Mouse (Mus musculus): ENCODE results near the gene Ciita. TPM values are rescaled to one million over a fixed set of nuclear protein-coding genes. Genes with fewer than 3 reads are reported as not detected.
A peak's percentile ranks its signal among the peaks of the same experiment; 100 is the strongest.

Ciita gene
- total RNA-seq, 2 experiments from 2014 or later, result 0.14 to 0.22 TPM

DNA sequence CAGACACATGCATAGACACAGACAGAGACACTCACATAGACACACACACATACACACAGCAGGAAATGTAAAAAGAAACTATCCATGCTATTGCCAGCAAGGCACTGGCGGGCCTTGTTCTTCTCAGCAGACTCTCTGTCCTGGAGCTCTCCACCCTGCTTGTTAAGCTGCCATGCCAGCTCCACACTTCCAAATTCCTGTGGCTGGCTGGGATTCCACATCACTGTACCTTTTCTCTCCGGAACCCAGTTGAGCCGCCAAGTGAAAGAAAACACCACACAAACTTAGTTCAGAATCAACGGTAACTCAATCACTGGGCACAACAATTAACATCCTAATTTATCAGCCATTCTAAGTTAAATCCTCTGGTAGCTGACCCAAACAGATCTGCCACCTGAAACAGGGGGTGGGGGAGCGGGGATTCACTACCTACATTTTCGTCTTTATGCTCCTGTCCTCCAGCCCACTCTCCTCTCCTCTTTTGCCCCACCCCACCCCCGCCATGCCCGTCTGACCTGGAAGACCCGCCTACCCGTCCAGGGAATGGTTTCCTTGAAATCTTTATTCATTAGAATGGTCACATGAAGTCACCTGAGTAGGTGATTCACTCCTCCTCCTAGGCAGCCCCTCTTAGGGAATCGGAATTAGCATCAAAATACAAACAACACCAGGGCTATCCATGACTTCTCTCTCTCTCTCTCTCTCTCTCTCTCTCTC lies 12.3 kb upstream of the Ciita start:
- intact Hi-C loops (cut with DNase I; ENCODE audit: low total_unique reads), result no loop called here
- DNase-seq, result no peak

GRCm38 (mm10) chr16:10468201-10468600 lies 11.7 kb upstream of the Ciita start:
- no peak for DNase-seq
- intact Hi-C loops (cut with DNase I; ENCODE audit: low total_unique reads), result no loop called here

GRCm38 (mm10) chr16:10471950-10472349 lies 7.9 kb upstream of the Ciita start:
- DNase-seq, result no peak
- intact Hi-C loops (cut with DNase I; ENCODE audit: low total_unique reads), result no loop called here

DNA sequence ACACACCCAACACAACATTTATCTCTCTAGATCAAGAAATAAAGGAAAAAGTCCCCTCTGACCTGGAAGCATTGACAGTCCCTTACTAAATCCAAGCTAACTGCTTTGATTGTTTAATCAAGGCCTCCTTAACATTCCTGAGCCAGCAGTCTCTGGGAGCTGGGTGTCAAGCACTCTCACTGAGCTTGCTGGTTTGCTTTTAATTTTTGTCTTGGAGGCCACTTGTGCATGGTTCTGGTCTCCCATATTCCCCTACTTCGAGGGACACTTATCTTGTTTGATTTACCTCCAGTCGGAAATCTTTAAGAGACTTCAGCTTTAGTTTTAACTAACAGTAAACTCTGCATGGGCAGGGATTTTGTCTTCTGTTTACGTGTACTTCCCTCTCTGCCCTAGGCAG lies 4.9 kb upstream of the Ciita start:
- intact Hi-C loops (cut with DNase I; ENCODE audit: low total_unique reads), result no loop called here
- DNase-seq, result no peak

DNA sequence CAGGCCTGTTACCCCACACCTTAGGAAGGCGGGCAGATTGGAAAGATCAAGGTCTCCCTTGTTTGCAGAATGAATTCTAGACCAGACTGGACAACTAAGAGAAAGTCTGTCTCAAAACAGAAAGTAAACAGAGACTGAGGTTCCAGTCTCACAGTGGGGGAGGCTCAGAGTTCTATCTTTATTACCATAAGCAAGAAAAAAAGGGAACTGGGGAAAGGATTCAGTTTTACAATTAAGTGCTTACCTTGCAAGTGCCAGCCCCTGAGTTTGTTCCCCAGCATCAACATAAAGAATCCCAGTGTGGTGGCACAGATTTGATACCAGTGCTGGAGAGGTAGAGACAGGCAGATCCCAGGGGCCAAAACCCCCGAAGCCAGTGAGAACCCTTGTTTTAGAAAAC lies 3.9 kb upstream of the Ciita start:
- DNase-seq, result no peak
- intact Hi-C loops (cut with DNase I; ENCODE audit: low total_unique reads), result no loop called here

GRCm38 (mm10) chr16:10482343-10482742 lies 2.5 kb downstream of the Ciita start:
- no peak for DNase-seq
- intact Hi-C loops (cut with DNase I; ENCODE audit: low total_unique reads), result no loop called here

DNA sequence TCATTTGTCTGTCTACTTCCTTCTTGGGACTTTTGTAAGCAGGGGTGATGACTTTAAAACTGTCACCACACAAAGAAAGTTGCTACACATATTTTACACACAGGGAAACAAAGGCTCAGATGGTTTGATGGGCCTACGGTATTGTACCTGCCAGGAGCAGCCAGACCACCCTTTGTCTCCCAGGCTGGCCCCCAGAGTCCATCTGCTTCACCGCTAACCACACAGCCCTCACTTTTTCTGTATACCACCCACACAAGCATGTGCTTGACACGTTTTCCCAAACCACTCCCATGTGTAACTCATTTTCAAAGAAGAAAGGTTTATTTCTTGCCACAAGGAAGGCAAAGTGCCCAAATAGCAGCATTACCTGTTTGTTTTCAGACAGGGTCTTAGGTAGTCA lies 7.1 kb downstream of the Ciita start:
- DNase-seq, result no peak
- intact Hi-C loops (cut with DNase I; ENCODE audit: low total_unique reads), result no loop called here

DNA sequence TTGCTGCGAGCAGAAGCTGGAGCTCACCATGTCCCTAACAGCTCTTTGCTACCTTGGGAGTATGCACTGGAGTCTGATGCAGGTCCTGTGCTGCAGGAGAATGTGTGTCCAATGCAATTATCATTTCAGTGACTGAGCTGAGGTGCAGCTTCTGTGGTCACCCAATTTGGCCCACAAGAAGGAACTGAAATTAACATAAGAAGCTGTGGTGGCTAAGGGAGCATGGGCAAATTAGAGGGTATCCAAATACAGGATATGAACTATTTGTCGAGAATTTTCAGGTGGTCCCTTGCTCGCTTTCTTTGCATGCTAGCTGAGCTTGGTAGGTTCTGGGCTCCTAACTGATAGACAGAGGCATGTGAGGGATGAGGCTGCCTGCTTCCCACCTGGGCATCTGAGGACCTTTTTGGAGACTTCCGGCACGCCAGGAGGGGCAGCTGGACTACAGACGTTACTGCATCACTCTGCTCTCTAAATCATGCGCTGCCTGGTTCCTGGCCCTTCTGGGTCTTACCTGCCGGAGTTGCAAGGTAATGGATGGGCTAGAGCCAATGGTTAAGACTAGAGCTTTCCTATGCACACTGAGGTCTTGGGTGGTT lies 8.1 kb downstream of the Ciita start:
- intact Hi-C loops (cut with DNase I; ENCODE audit: low total_unique reads), result no loop called here
- DNase-seq, result no peak

DNA sequence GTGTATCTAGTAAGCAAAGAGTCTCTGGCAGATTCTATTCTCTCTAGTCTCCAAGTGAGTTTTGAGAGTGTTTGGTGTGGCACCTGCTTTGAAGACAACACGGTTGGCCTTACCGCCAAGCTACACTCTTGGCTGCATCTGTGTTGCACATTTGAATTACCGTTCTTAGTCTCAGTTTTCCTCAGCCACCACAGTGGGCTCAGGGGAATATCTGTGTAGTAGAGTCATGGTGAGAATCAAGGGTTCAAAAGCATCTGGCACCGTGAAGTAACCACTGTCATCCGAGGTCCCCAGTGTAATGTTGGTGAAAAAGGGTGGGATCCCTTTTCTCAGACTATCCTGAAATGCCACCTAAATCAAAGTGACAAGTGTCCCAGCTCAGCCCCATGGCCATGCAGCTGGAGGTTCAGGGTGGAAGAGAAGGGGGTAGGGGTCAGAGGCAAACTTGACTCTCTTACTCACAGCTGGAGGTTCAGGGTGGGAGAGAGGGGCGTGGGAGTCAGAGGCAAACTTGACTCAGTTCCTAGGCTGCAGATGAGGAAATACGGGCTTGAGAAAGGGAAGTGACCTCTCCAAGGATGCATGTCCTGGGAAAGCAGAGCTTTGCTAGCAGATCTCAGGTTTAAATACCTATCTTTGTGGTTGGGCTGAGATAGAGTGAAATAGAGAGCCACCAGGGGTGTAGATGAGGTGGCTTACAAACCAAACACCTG lies 9.1 kb downstream of the Ciita start:
- intact Hi-C loops (cut with DNase I; ENCODE audit: low total_unique reads), result no loop called here
- DNase-seq, result no peak

DNA sequence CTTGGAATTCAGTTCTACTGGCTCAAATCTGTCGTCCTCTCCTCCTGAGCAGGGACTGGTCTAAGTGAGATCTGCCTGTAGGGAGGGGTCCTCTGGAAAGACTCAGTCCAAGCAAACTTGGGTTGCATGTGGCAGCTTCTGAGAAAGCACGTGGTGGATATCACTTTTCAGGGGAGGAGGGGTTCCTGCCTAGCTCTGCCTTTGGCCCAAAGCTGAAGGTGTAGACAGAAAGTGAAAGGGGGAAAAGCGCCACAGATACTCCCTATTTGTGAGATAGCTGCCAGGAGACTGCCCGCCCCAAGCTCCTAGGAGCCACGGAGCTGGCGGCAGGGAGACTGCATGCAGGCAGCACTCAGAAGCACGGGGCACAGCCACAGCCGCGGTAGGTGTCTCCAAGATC lies 9.6 kb downstream of the Ciita start:
- no peak for DNase-seq
- intact Hi-C loops (cut with DNase I; ENCODE audit: low total_unique reads), result no loop called here

- no peak for DNase-seq
- intact Hi-C loops (cut with DNase I; ENCODE audit: low total_unique reads), result no loop called here
These were observed 10.1 kb downstream of the Ciita start for GRCm38 (mm10) chr16:10489904-10490457.

- DNase-seq, result no peak
- intact Hi-C loops (cut with DNase I; ENCODE audit: low total_unique reads), result no loop called here
These were observed 10.8 kb downstream of the Ciita start for GRCm38 (mm10) chr16:10490503-10491150.

DNA sequence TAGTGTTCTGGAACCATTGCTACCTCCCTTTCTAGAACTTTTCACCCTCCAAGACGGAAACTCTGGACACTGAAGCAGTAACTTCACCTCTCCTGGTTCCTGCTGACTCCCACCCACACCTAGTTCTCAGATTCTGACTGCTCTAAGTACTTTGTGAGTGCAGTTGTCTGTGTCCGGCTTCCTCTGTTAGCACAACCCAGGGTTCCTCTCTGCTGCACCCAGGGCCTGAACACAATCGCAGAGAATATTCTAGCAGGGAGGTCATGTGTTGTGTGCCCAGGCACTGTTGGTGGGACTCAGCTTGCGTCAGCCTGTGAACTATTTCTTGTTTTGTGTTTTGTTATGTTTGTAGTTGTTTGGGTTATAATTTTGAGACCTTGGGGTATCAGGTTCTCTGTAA lies 11.9 kb downstream of the Ciita start:
- DNase-seq, result no peak
- intact Hi-C loops (cut with DNase I; ENCODE audit: low total_unique reads), result no loop called here

DNA sequence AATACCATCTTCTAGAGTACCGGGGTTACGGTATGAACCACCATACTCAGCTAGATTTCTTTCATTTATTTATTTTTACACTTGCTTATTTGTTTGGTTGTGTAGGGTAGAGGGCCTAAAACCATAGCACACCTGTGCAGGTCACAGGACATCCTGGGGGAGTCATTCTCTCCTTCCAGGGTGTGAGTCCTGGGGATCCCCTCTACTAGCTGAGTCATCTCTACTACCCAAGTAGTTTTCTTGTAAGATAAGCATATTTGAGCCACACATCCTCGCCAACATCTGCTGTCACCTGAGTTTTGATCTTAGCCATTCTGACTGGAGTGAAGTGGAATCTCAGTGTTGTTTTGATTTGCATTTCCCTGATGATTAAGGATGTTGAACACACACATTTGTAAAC lies 12.7 kb downstream of the Ciita start:
- DNase-seq, result no peak
- intact Hi-C loops (cut with DNase I; ENCODE audit: low total_unique reads), result no loop called here

GRCm38 (mm10) chr16:10495824-10496298 lies 16.0 kb downstream of the Ciita start:
- intact Hi-C loops (cut with DNase I; ENCODE audit: low total_unique reads), result no loop called here
- DNase-seq, result no peak

GRCm38 (mm10) chr16:10498096-10498602 lies 18.3 kb downstream of the Ciita start:
- intact Hi-C loops (cut with DNase I; ENCODE audit: low total_unique reads), result no loop called here

GRCm38 (mm10) chr16:10499122-10499521 lies 19.3 kb downstream of the Ciita start:
- intact Hi-C loops (cut with DNase I; ENCODE audit: low total_unique reads), result no loop called here
- no peak for DNase-seq

More at GRCm38 (mm10) chr16:10498096-10498602, 18.3 kb downstream of the Ciita start:
- DNase-seq, result no peak

DNA sequence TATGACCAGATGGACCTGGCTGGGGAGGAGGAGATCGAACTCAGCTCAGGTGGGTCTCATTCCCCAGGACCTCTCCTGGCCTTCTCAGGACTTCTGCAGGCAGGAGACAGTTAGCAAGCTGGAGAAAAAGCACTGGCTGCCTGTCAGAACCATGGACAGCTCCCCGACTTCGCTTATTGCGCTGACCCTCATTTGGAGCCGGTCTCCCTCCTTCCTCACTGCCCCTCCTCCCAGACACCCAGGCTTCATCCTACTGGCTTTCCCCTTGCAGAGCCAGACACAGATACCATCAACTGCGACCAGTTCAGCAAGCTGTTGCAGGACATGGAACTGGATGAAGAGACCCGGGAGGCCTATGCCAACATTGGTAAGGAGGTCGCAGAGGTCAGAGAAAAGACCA lies 22.0 kb downstream of the Ciita start:
- DNase-seq, result peak; percentile 36
- intact Hi-C loops (cut with DNase I; ENCODE audit: low total_unique reads), result no loop called here

DNA sequence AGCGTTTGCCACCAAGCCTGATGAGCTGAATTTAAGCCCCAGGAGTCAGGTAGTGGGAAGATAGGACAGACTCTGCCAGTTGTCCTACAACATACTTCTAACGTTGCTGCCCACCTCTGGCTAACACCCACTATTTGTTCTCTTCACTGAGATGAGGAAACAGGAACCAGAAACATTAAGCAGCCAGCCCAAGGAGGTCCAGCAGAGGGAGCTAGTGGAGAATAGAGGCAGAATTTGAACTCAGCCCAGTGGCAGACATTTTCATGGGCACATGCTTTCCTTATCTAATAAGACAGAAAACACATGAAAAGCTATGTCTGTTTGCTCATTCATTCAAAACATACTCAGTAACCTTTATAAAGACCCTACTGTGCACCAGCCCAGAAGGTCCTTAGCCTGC lies 23.2 kb downstream of the Ciita start:
- no peak for DNase-seq
- intact Hi-C loops (cut with DNase I; ENCODE audit: low total_unique reads), result no loop called here

DNA sequence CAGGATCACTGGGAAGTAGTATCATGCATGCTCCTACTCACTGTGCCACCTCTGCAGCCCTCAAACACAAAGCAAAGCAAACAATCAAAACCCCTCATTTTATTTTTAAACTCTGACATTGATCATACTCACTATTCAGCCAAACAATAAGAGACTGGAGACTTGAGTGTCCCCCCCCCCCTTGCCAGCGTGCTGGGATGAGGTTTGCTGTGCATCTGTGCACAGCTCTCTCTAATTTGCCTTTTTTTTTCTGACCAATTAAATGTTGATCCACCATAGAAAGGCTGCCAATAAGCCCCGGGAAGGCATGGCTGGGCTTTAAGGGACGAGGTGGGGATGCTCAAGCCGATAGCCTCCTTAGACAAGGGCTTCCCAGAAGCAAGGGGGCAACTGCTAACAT lies 27.6 kb downstream of the Ciita start:
- intact Hi-C loops (cut with DNase I; ENCODE audit: low total_unique reads), result no loop called here
- no peak for DNase-seq
